Mouse (Mus musculus): ENCODE measurements around the gene Hypk. TPM values are rescaled to one million over a fixed set of nuclear protein-coding genes. Genes with fewer than 3 reads are reported as not detected.

Hypk gene
- polyA plus RNA-seq, 1 experiment from 2014 or later = 157 TPM

DNA sequence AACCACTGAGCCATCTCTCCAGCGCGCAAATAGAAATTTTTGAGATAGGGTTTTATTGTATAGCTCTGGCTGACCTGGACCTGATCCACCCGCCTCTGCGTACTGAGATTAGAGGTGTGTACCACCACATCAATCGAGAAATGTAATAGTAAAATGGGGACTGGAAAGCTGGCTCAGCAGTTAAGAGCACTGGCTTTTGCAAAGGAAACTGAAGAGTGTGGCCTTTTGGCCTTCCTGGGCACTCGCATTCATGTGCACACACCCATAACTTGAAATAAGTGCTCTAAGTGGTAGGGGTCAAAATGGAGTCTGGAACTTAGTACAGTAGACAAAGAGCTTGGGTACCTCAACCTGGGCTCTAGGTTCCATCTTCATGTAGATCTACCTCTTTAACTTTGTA lies 36.7 kb upstream of the Hypk start:
- WGBS = 95% methylated on average over 6 of the region's 6 CpGs
- H3K9me3 ChIP-seq (replicated peaks; ENCODE audit: control insufficient read depth, low read length) = no peaks in the 10 kb centered on the region
- H3K27me3 ChIP-seq (ENCODE audit: control insufficient read depth, insufficient read depth, low read length) = no peaks in the 10 kb centered on the region
- no peak for ATAC-seq (replicated peaks; ENCODE audit: insufficient number of reproducible peaks, low FRiP score, low TSS enrichment, low read depth)
- no peaks in the 10 kb centered on the region for H3K4me1 ChIP-seq (ENCODE audit: control insufficient read depth, insufficient read depth, low read length)
- H3K27ac ChIP-seq (replicated peaks; ENCODE audit: low read depth, low read length) = no peak overlapping the region
- H3K9ac ChIP-seq (replicated peaks; ENCODE audit: low read length) = no peak overlapping the region
- H3K4me3 ChIP-seq (ENCODE audit: low read depth, low read length) = no peak overlapping the region
- H3K36me3 ChIP-seq (replicated peaks; ENCODE audit: control insufficient read depth, insufficient read depth, low read depth, low read length) = peaks cover 7% of the 10 kb centered on the region
- DNase-seq (ENCODE audit: low spot score) = no peak
- no peak overlapping the region for H3K4me2 ChIP-seq (ENCODE audit: low read depth, low read length)

DNA sequence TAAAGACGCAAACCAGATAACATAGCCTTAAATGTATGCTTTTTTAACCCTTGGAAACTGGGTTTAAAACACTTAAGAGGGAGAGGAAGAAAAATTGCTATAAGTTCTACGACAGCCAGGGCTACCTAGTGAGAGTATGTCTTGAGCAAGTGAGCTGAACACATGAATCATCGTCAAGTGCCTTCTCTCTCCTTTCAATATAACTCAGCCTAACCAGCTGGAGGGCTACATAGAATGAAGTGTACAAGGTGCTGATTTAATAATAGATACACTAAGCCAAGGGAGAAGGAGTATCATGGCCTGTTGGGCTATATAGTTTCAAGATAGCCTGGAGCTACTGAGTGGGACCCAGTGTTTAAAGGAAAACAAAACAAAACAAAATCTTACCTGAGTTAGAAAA lies 34.6 kb upstream of the Hypk start:
- Histone ChIP-seq H3K36me3 (replicated peaks; ENCODE audit: control insufficient read depth, insufficient read depth, low read depth, low read length) (peaks cover 9% of the 10 kb centered on the region), H3K9ac (replicated peaks; ENCODE audit: low read length) (no peak overlapping the region), H3K4me3 (ENCODE audit: low read depth, low read length) (no peak overlapping the region), H3K27me3 (ENCODE audit: control insufficient read depth, insufficient read depth, low read length) (no peaks in the 10 kb centered on the region), H3K4me2 (ENCODE audit: low read depth, low read length) (no peak overlapping the region), H3K9me3 (replicated peaks; ENCODE audit: control insufficient read depth, low read length) (no peaks in the 10 kb centered on the region), H3K4me1 (ENCODE audit: control insufficient read depth, insufficient read depth, low read length) (no peaks in the 10 kb centered on the region), H3K27ac (replicated peaks; ENCODE audit: low read depth, low read length) (no peak overlapping the region)
- WGBS = 87% methylated on average over 3 of the region's 3 CpGs
- ATAC-seq (replicated peaks; ENCODE audit: insufficient number of reproducible peaks, low FRiP score, low TSS enrichment, low read depth) (no peak), DNase-seq (ENCODE audit: low spot score) (no peak)

DNA sequence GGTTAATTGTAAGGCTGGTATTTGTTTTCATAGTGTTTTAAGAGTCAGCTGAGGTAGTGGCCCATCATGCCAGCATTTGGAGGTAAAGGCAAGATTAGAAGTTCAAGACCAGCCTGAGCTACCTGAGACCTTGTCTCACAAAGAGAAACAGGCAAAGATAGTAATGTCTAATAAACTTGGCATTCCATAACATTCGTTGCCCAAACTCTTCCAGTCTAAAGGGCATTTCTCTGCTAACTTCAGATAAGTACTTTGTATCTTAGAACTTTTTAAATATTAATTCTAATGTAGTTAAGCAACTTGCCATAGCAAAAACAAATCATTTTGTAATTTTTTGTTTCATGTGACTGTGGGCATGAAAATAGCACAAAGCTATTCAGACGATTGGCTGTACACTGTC lies 29.9 kb upstream of the Hypk start:
- WGBS = 89% methylated on average over 2 of the region's 2 CpGs
- no peak overlapping the region for H3K4me2 ChIP-seq (ENCODE audit: low read depth, low read length)
- ATAC-seq (replicated peaks; ENCODE audit: insufficient number of reproducible peaks, low FRiP score, low TSS enrichment, low read depth) = no peak
- H3K4me3 ChIP-seq (ENCODE audit: low read depth, low read length) = no peak overlapping the region
- no peaks in the 10 kb centered on the region for H3K27me3 ChIP-seq (ENCODE audit: control insufficient read depth, insufficient read depth, low read length)
- H3K9ac ChIP-seq (replicated peaks; ENCODE audit: low read length) = no peak overlapping the region
- H3K4me1 ChIP-seq (ENCODE audit: control insufficient read depth, insufficient read depth, low read length) = no peaks in the 10 kb centered on the region
- no peak for DNase-seq (ENCODE audit: low spot score)
- H3K27ac ChIP-seq (replicated peaks; ENCODE audit: low read depth, low read length) = no peak overlapping the region
- peaks cover 10% of the 10 kb centered on the region for H3K36me3 ChIP-seq (replicated peaks; ENCODE audit: control insufficient read depth, insufficient read depth, low read depth, low read length)
- H3K9me3 ChIP-seq (replicated peaks; ENCODE audit: control insufficient read depth, low read length) = no peaks in the 10 kb centered on the region

DNA sequence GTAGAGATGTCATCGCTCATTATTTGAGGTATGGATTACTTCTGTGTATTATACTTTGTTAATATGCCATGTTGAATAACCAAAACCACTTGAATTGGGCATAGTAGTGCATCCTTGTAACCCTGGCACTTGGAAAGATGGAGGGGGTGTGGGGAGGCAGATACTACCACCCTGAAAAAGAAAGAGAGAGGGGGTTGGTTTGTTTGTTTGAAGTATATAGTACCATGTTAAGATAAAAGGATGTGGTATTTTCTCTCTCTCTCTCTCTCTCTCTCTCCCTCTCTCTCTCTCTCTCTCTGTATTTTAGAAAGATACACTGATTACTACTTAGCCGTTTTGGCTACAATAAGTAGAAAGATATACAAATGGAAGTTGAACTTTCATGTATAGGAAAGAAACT lies 27.2 kb upstream of the Hypk start:
- Histone ChIP-seq H3K4me2 (ENCODE audit: low read depth, low read length) (no peak overlapping the region), H3K9me3 (replicated peaks; ENCODE audit: control insufficient read depth, low read length) (no peaks in the 10 kb centered on the region), H3K9ac (replicated peaks; ENCODE audit: low read length) (no peak overlapping the region), H3K4me3 (ENCODE audit: low read depth, low read length) (no peak overlapping the region), H3K27me3 (ENCODE audit: control insufficient read depth, insufficient read depth, low read length) (no peaks in the 10 kb centered on the region), H3K36me3 (replicated peaks; ENCODE audit: control insufficient read depth, insufficient read depth, low read depth, low read length) (peaks cover 8% of the 10 kb centered on the region), H3K4me1 (ENCODE audit: control insufficient read depth, insufficient read depth, low read length) (no peaks in the 10 kb centered on the region), H3K27ac (replicated peaks; ENCODE audit: low read depth, low read length) (no peak overlapping the region)
- ATAC-seq (replicated peaks; ENCODE audit: insufficient number of reproducible peaks, low FRiP score, low TSS enrichment, low read depth) = no peak
- WGBS = 98% methylated on average over 2 of the region's 2 CpGs
- DNase-seq (ENCODE audit: low spot score) = no peak

DNA sequence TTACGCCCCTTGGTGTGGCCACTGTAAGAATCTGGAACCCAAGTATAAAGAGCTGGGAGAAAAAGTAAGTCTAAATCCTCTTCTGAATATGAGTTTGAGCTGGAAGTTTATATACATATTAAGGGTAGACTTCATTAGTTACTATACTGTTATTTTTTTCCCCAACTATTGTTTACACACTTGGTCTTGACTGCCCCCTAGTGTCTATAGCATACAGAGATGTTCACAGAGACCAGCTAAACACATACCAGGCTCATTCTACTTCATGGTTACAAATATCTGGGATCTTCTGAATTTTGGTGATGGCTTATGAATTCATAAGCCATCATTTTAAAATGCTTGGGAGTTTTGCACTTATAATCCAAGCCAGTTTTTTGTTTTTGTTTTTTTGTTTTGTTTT lies 18.2 kb upstream of the Hypk start:
- no peak overlapping the region for H3K9ac ChIP-seq (replicated peaks; ENCODE audit: low read length)
- H3K4me2 ChIP-seq (ENCODE audit: low read depth, low read length) = no peak overlapping the region
- no peaks in the 10 kb centered on the region for H3K4me1 ChIP-seq (ENCODE audit: control insufficient read depth, insufficient read depth, low read length)
- H3K4me3 ChIP-seq (ENCODE audit: low read depth, low read length) = no peak overlapping the region
- peak; percentile 54 for DNase-seq (ENCODE audit: low spot score)
- 100% methylated on average over 1 of the region's 1 CpGs for WGBS
- no peaks in the 10 kb centered on the region for H3K27me3 ChIP-seq (ENCODE audit: control insufficient read depth, insufficient read depth, low read length)
- no peaks in the 10 kb centered on the region for H3K9me3 ChIP-seq (replicated peaks; ENCODE audit: control insufficient read depth, low read length)
- no peak for ATAC-seq (replicated peaks; ENCODE audit: insufficient number of reproducible peaks, low FRiP score, low TSS enrichment, low read depth)
- H3K27ac ChIP-seq (replicated peaks; ENCODE audit: low read depth, low read length) = no peak overlapping the region
- H3K36me3 ChIP-seq (replicated peaks; ENCODE audit: control insufficient read depth, insufficient read depth, low read depth, low read length) = peaks cover 17% of the 10 kb centered on the region

DNA sequence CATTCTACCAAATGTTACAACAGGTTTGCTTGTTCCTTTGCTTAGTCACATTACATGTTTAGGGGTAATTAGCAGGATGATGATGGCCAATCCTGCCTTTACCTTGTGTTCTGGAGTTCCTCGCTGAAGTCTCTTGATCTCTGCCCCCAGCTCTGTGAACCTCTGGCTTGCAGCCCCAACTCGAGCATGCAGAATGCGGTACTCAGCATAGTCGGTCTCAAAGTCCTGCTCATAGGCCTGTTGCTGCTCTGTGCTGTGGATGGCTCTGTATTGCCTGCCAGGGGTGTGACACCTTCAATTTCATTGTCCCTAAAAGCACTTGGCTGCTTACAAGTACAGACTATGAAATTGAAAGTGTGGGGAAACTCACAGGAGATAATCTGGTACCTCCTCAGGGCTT lies 13.3 kb upstream of the Hypk start:
- WGBS = 78% methylated on average over 4 of the region's 4 CpGs
- Histone ChIP-seq H3K27ac (replicated peaks; ENCODE audit: low read depth, low read length) (no peak overlapping the region), H3K4me3 (ENCODE audit: low read depth, low read length) (no peak overlapping the region), H3K27me3 (ENCODE audit: control insufficient read depth, insufficient read depth, low read length) (no peaks in the 10 kb centered on the region), H3K9me3 (replicated peaks; ENCODE audit: control insufficient read depth, low read length) (no peaks in the 10 kb centered on the region), H3K9ac (replicated peaks; ENCODE audit: low read length) (no peak overlapping the region), H3K36me3 (replicated peaks; ENCODE audit: control insufficient read depth, insufficient read depth, low read depth, low read length) (peaks cover 15% of the 10 kb centered on the region), H3K4me2 (ENCODE audit: low read depth, low read length) (no peak overlapping the region), H3K4me1 (ENCODE audit: control insufficient read depth, insufficient read depth, low read length) (no peaks in the 10 kb centered on the region)
- no peak for DNase-seq (ENCODE audit: low spot score)
- ATAC-seq (replicated peaks; ENCODE audit: insufficient number of reproducible peaks, low FRiP score, low TSS enrichment, low read depth) = no peak

DNA sequence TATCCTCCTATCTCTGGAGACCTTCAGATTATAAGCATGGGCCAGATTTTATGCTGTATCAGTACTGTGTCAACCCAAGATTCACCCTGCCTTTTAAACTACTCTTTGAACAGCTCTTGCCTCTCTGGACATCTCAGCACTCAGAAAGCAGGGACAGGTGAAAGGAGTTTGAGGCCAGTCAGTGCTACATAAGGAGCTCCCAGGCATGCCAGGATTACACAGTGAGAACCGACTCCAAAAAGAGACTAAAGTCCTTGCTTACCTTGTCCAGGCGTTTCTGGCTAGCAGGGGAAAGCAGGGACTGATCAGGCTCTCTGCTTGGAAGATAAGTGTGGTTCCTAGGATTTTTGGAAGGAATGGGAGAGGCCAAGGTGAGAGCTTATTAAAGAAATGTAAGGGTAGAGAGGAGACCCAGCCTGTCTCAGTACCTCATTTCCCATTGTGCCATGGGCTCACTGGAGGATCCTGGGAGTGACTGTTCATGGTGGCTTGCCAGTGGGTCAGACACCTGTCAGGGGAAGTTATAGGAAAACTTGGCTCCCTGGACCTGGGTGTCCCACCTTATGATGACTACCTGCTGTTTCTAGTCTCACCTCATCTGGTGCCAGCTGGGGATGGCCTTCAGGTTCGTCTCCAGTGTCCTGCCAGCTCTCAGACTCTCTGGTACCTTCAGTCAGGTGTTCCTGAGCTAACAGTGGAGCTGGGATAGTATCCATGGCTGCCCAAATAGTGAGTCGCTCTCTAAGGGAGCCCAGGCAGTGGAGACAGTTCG lies 12.1 kb upstream of the Hypk start:
- no peak overlapping the region for H3K4me2 ChIP-seq (ENCODE audit: low read depth, low read length)
- DNase-seq (ENCODE audit: low spot score) = no peak
- H3K4me3 ChIP-seq (ENCODE audit: low read depth, low read length) = no peak overlapping the region
- no peaks in the 10 kb centered on the region for H3K4me1 ChIP-seq (ENCODE audit: control insufficient read depth, insufficient read depth, low read length)
- no peak overlapping the region for H3K27ac ChIP-seq (replicated peaks; ENCODE audit: low read depth, low read length)
- H3K27me3 ChIP-seq (ENCODE audit: control insufficient read depth, insufficient read depth, low read length) = no peaks in the 10 kb centered on the region
- no peak overlapping the region for H3K9ac ChIP-seq (replicated peaks; ENCODE audit: low read length)
- ATAC-seq (replicated peaks; ENCODE audit: insufficient number of reproducible peaks, low FRiP score, low TSS enrichment, low read depth) = no peak
- 54% methylated on average over 5 of the region's 5 CpGs for WGBS
- H3K9me3 ChIP-seq (replicated peaks; ENCODE audit: control insufficient read depth, low read length) = no peaks in the 10 kb centered on the region
- H3K36me3 ChIP-seq (replicated peaks; ENCODE audit: control insufficient read depth, insufficient read depth, low read depth, low read length) = peaks cover 9% of the 10 kb centered on the region

DNA sequence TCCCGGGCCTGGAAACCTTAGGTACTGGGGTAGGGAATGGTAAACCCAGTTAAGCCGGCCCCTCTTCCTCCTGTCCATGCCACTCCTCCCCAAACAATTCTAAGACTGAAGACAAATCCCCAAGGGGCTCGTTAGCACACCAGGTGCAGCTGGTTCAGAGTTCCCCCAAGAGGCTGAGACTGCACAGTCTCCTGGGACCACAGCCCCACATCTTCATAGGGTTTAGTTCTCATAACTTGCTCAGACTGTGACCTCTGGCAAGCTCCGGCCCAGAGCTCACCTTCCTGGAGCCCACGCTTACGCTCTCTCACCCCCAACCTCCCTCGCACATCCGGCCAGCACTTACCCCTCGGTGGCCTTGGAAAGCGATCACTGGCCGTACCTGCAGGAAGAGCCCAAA lies 11.3 kb upstream of the Hypk start:
- H3K27ac ChIP-seq (replicated peaks; ENCODE audit: low read depth, low read length) = no peak overlapping the region
- peaks cover 9% of the 10 kb centered on the region for H3K36me3 ChIP-seq (replicated peaks; ENCODE audit: control insufficient read depth, insufficient read depth, low read depth, low read length)
- H3K9me3 ChIP-seq (replicated peaks; ENCODE audit: control insufficient read depth, low read length) = no peaks in the 10 kb centered on the region
- ATAC-seq (replicated peaks; ENCODE audit: insufficient number of reproducible peaks, low FRiP score, low TSS enrichment, low read depth) (peak; percentile 27; the same call in 1 of the 2 replicates), DNase-seq (ENCODE audit: low spot score) (no peak)
- no peaks in the 10 kb centered on the region for H3K27me3 ChIP-seq (ENCODE audit: control insufficient read depth, insufficient read depth, low read length)
- H3K4me2 ChIP-seq (ENCODE audit: low read depth, low read length) = peak overlapping the region; percentile 79
- H3K9ac ChIP-seq (replicated peaks; ENCODE audit: low read length) = peak overlapping the region; percentile 45
- no peaks in the 10 kb centered on the region for H3K4me1 ChIP-seq (ENCODE audit: control insufficient read depth, insufficient read depth, low read length)
- WGBS = 7% methylated on average over 11 of the region's 11 CpGs
- H3K4me3 ChIP-seq (ENCODE audit: low read depth, low read length) = peak overlapping the region; percentile 44

All from embryonic facial prominence, embryonic 11.5 days (tissue).